Mouse (Mus musculus) telencephalon, adult 2 months (tissue): Measurements from ENCODE around the gene Hsd17b2.
A peak's percentile ranks its signal among the peaks of the same experiment; 100 is the strongest.

Source experiments
- DNase-seq: peaks from one replicate; pipeline ENCODE4 v3.0.0-alpha.2; 2011; ENCODE audit warnings: low read depth, low spot score

Gene Hsd17b2

DNA sequence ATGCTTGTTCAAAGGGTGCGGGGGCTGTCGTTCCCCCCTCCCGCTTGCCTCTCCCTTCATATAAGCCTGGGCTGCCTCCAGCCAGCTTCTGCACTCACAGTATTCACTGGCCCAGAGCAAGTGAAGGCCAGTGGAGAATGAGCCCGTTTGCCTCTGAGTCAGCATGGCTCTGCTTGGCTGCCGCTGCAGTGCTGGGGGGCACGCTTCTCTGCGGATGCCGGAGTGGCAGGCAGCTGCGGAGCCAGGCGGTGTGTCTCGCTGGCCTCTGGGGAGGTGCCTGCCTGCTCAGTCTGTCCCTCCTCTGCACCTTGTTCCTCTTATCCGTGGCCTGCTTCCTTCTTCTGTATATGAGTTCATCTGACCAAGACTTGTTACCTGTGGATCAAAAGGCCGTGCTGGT lies at the start of gene Hsd17b2:
Hsd17b2 (plus strand) TSS at position 46 of the 400 bp plus-strand sequence.
- DNase-seq = no peak

DNA sequence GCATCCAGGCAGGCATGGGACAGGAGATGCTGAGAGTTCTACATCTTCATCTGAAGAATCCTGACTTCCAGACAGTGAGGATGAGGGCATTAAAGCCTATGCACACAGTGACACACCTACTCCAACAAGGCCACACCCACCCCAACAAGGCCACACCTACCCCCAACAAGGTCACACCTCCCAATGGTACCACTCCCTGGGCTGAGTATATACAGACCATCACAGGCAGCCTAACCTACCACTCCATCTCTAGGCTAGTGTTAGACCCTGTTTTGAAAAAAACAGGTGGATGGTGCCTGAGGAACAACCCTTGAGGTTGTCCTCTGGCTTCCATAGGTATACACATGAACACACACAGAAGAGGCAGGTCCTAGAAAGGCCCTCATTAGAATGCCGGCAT lies 49.4 kb upstream of the Hsd17b2 start:
- no peak for DNase-seq

DNA sequence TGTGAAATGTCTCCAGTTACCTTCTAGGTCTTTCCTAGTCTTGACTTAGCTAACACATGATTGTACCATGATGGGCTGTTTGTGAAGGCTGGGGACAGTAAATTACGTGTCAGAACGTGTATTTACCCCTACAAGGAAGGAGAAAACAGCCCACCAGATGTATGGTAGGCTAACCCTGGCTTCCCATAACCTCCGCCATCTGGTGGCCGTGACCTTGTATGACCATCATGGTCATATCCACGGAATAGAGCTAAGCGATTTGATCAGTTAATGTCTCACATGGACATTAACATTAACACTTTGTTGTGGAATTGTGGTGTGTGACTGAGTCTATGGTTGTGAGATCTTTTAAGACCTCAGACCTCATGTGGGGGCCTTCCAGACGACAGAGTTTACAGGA lies 42.7 kb upstream of the Hsd17b2 start:
- DNase-seq = no peak

DNA sequence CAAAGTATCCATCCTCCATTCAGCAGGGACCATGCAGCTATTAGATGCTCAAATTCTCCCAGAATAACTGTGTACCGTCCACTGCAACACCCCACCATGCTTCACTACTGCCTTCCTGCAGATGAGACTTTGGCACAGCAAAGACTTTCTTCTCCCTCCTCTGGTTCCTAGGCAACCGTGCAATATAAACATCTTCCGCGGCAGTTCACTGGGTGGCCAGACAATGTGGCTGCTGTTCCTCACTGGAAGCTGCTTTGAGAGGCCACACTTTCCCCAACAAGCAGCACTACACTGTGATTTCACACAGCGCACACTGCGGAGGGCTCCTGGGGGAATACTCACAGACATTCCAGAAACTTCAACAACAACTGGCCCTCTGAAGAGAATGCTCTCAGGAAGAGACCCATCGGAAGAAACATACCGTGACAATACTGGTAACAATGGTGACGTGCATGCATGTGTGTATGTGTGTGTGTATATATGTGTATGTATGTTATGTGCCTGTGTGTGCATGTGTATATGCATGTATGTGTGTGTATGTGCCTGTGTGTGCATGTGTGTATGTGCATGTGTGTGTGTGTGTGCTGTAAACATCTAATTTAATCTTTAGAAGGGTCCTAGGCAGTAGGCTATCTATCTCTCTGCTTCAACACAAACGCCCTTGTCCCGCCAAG lies 41.2 kb upstream of the Hsd17b2 start:
- DNase-seq = no peak

DNA sequence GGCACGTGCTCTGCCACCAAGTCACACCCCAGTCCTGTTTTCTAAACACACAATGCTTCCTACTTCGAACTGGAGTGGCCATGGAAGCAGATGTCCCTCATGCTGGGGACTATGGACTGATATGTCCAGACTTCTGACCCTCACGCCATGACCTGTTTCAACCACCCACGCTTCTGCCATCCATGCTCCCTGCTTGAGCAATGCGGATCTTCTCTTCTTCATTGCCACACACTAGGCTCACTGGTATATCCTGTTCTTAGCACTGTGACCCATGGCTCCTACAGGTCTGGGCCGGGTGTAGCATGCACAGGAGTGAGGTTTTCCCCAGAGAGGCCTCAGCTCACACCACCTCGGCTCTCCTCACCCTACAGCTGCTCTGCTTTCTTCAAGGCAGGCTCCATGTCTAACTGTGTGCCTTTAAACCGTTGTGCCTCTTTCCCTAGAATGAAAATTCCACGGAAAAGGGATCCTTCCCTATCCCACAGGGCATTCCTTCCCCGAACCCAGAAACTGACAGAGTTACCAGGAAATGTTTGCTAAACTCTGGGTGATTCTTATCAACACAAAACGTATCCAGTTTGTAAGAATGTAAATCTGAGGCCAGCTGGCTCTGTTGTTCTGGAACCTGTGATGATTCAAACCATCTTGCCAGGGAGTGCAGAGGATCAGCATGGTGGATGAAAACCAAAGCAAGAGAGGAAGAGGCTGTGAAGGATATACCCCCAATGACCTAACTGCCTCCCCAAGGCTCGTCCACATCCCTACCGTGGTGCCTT lies 34.2 kb upstream of the Hsd17b2 start:
- no peak for DNase-seq

DNA sequence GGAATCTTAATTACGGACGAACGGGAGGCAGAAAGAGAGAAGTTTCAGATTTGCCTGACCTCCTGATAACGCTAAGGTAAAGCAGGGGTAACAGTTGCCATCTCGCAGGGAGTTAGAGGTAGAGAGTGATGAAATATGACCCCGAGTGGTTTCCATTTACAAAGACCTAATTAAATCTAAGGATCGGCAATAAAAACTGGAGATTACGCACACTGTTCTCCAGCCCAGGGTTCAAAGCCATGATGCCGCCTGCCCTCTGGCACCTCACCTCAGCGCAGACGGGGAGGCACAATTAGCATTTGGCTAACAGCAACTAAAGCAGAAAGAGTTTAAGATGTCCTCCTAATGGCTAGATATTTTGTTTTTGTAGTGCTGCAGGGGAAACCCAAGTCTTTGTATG lies 31.2 kb upstream of the Hsd17b2 start:
- no peak for DNase-seq

DNA sequence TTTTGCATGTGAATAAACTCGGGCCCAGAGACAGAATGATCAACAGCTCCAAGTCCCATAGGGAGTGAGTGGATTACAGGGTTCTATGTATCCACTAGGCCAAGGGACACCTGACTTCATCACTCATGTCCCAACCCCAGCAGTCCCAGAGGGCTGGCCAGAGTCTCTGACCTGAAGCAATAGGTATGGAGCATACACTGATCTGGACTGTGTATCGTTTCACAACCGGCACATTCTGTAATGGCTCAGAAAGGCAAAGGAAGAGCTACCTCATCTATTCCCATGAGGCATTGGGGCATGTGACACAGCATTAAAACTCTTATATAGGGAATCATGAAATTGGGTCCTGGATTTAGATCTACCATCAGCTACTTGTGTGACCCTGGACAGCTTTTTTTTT lies 29.1 kb upstream of the Hsd17b2 start:
- DNase-seq = no peak

DNA sequence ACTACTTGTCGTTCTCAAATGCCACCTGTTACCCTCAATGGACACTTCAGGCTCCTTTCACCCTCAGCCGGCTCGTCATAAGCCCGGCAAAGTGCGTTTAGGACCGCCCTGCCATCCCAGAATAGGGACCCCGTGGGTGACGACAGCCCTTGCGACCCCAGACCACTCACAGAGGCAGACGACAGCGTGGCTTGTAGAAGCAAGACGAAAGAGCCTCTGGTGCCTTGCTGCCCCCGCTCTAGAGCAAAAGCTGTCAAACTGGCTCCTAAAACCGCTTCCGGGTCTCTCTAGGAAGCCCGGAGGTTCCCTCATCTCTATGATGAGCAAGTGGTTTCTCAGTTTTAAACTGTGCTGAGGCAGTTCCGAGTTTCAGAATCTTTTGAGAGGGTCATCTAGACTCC lies 28.3 kb upstream of the Hsd17b2 start, which contains the start of gene Sdr42e1:
Sdr42e1 (minus strand) TSS at position 260 of the 401 bp plus-strand sequence.
- DNase-seq = peak; percentile 32

DNA sequence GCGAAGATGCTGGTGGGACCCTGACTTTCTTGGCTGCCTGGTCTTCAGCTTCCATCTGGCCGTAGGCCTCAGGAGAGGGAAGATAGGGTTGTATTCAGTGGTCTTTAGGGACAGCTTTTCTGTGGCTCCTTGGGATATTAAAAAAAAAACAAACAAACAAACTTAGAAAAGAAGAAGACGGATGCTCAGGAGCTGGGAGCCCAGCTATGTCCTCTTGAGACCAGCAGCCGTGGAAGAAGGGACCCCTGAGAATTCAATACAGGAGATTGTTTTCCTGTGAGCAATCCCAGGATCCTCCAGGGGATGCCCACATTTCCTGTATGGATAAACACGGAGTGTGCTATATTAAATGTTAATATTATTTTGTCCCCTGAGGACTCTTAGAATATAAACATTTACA lies 26.5 kb upstream of the Hsd17b2 start:
- DNase-seq = no peak

DNA sequence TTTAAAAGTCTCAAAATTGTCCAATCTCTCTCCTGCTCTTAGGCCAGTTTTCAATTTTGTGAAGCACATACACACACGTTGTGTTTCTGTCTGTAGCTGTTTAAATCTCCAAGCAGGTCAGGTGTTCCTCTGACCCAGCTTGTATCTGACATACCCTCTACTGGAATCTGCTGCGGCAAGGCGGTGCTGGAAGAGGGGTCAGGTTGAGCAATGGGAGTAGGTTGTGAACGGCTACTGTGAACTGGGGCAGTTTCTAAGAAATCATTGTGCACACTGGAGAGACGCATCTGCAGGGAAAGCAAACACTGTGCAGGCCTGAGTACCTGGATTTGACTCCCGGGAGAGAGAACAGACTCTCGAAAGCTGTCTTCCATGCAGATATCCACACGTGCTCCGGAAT lies 25.2 kb upstream of the Hsd17b2 start:
- DNase-seq = no peak

DNA sequence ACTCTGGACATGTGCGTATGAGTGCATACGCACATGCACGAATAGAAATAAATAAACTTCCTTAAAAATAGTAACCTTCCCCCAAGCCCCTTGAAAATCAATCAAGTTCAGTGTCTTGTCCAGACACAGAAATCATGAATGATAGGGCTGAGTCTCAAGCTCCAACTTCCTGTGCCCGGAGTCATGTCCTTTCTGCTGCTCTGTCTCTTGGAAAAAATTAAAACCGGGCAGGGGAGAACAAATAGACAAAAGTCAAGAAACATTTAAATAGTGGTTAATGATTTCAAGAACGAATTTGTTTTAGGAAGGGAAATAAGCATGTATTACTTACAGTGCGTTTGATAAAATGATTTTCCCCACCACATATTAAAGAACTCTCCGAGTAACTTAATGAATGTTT lies 24.7 kb upstream of the Hsd17b2 start:
- no peak for DNase-seq

DNA sequence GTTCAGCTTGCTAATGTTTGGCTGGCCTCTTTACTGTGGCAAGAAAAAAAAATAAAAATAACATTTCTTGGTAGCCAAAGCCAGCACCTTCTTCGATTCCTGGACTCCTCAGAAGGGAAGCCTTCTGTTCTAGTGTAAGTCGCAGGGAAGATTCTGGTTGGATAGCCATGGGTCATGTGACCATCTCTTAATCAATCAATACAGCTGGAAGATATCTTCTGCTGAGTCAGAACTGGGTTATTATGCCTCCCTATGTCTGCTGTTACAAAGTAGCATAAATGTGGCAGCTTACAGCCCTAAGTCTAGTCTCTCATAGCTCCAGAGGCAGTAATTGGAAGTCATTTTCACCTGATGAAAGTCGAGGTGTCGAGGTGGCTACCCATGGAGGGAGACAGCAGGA lies 23.1 kb upstream of the Hsd17b2 start:
- no peak for DNase-seq

DNA sequence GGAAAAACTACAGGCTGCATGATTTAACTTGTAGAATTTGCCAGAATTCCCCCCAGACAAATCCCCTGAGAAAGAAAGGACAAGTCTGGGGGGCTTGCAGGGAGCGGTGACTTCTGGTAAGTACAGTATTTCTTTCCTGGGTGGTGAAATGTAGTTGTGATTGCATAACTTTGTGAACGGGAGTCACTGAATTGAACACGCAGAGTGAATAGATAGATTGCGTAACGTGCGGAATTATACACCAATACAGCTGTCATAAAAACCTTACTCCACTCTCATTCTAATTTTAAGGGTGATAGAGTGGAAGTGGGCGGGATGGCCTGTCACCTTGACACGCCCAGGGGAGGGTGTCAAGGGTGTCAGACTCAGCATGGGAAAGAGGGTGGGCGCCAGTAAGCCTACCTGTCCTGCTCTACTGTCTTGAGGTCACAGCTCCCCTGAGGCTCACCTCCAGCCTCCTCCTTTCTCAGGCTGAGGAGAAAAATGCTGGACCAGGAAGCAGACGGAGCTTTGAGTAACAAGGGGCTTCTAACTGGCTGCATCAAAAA lies 17.7 kb upstream of the Hsd17b2 start:
- no peak for DNase-seq

DNA sequence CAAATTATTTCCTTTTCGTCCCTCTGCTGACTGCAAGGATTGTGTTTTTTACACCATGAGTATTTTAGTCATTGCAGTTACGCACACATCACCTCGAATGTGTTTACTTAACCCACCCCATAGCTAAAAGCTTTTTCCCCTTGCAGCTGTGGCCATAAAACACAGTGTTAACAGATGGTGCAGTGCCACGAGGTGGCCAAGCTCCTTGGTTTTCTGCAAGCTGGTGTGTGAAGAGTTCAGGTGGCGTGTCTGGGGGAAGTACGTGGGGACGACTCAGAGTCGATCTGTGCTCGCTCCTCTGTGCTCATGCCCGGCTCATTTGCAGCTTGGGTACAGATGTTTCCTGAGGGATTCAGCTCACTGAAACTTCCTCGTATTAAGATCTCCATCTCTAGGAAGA lies 17.2 kb upstream of the Hsd17b2 start:
- no peak for DNase-seq

DNA sequence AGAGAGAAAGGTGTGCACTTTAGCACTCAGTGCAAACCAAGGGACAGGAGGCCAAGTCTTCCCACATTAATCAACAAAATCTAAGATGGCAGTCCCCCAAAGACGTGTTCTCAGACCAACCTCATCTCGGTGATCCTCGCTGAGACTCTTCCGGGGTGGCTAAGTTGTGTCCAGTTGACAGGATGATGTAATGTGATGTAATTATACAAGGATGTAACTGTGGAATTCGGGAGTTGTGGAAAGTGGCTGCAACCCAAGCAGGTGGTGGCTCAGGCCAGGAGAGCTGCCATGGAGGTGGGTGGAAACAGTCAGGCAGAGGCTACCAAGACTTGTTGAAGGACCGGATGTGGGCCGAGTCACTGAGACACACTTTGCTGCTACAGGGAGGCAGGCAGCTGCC lies 13.8 kb upstream of the Hsd17b2 start:
- no peak for DNase-seq

DNA sequence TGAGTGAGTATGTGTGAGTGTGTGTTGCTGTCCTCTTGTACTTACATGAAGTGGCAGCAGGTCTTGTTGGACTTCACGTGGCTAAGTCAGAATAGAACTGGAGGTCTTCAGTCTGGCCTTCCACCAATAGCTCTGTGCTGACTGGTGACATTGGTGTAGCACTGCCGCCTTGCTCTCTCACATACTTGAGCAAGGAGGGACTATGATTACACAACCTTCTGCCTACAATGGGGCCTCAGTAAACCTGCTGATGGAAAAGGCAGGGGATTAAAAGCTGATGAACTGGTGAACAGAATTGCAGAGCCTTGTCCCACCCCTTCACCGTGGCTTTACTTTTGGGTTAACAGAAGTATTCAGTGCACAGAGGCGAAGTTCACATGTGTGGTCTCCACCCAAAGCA lies 9.6 kb upstream of the Hsd17b2 start:
- no peak for DNase-seq

DNA sequence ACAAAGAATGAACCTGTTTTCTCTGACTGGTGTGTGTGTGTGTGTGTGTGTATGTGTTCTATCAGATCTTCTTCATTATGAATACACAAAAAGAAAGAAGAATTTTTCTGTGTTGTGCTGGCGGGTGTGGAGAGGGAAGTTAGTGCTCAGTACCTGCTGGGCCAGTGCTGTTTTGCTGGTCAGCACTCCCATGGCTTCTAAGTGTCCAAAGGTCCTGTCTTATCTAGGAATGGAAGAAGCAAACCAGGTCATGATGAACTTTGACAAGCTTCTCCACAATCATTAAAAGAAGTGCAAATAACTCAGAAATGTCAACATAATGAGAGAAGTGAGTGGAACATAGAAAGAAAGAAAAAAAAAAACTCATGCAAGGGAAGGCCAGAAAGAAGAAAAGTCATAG lies 6.1 kb upstream of the Hsd17b2 start:
- no peak for DNase-seq

DNA sequence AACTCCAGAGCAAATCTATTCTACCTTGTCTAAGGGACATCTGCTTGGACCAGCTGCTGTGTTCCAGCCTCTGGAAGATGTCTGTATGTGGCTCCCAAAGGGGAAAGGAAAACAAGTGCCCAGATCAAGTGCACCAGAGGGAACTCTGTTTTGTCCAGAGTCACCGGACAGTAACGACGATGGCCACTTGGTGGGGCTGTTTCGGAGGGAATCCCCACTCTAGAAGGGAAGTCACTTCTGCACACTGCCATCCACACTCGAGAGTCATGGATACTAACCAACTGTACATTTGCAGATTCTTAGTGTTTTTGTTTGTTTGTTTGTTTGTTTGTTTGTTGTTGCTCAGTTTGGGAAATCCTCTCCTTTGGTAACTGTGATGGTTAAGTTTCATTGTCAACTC lies 4.5 kb upstream of the Hsd17b2 start:
- no peak for DNase-seq

DNA sequence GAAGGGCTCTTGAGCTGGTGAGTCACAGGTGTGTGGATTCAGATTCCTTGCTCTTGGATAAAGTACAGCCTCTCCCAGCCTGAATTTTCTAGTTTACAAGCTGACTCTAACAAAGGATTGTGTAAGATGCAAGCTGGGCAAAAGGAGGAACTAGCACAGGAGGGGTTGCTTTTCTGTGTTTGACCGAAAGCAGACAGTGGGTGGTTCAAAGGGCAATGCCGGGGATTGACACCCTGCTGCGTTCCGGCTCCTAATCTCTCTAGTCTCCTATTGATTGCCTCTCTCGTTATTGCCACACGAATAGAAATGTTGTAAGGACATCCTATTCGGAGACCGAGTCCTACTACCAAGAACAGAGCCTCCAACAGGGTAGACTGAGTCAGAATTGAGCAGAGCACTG lies 1.0 kb upstream of the Hsd17b2 start:
- DNase-seq = peak; percentile 18

DNA sequence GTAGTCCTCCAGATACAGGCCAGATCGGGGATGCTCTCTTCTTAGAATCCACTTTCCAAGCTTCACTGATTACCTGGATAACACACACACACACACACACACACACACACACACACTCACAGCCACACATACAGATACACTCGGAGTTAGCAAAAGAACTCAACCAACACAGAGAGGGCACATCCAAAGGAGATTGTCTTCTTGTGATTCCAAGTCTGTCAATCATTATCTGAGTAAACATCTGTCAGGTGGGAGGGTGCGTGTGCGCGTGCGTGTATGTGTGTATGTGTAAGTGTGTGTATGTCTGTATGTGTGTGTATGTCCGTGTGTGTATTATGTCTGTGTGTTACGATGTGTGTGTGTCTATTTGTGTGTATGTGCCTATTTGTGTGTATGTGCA lies 458 bp upstream of the Hsd17b2 start:
- no peak for DNase-seq

DNA sequence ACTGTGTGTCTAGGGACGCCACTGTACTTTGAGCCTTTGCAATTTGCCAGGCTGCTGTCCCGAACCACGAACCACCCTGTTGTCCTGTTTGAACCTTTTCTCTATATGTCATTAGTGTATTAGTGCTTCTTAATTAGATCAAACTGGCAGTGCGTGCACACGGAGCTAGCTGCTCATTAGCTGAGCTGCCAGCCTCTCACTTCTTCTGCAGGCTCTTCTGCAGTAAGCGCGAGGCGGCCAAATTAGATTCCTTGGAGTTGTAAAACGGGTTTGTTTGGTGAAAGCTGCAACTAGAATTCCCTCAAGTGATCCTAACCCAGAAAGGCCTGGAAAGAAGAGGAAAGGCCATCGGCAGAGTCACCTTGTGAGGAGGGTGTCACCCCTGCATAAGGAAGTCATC lies 997 bp downstream of the Hsd17b2 start:
- DNase-seq = no peak

DNA sequence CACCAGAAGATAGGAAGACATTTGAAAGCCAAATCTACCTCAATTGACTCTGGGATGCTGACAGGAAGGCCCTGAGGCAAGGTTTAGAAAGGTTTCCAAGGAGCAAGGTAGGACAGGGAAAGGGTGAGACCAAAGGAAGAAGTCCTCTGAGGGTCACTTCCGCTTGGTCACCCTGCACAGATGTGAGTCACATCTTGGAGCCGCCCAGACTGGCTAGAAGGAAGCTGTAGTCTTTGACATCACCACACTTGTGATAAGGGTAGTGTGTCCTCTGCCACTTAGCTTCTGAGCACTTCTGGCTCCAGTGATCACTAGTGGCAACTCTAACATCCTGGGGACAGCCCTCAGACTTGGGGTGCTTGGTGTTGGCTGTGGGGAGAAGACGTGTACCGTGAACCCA lies 4.4 kb downstream of the Hsd17b2 start:
- no peak for DNase-seq

DNA sequence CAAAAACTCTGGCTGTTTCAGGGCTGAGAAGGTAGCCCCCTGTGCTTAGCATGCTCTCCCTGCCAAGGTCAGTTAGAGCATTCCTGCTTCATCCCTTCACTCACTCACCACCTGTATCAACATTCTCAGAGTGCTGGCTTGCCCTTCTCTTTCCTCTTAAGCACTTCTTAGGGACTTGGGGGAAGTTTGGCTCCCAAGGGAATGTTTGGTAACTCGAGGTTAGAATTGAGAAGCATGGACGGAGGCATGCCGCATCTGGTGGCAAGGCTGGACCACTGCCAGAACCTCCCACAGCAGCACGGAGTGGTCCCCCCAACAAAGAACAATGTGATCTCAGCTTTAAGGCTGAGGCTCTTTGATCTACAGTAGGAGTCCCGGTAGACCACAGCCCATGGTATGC lies 10.5 kb downstream of the Hsd17b2 start:
- DNase-seq = no peak
